Mouse (Mus musculus) kidney, embryonic 14.5 days (tissue): ENCODE results near the gene Myo3b. TPM values are rescaled to one million over a fixed set of nuclear protein-coding genes. Genes with fewer than 3 reads are reported as not detected.

ENCODE experiments used
- ATAC-seq: fragments of 200-750 bp; cut with Nextera tagmentation; 2 replicates; pipeline ENCODE4 v1.8.0; 2017; ENCODE audit warnings: moderate number of reproducible peaks, mild to moderate bottlenecking, moderate TSS enrichment, moderate library complexity; ENCODE audit not compliant: low FRiP score, low TSS enrichment
- H3K27ac ChIP-seq: fragments of 300-500 bp; sonication (generic); 2 replicates; pipeline ENCODE4 v1.5.1; 2014; ENCODE audit warnings: low read depth, mild to moderate bottlenecking, low read length, moderate library complexity, mixed read lengths
- H3K27me3 ChIP-seq: fragments of 300-500 bp; sonication (generic); 2 replicates; pipeline ENCODE4 v1.6.1; 2014; ENCODE audit warnings: mild to moderate bottlenecking, low read length; ENCODE audit not compliant: control insufficient read depth, insufficient read depth
- H3K36me3 ChIP-seq: fragments of 300-500 bp; sonication (generic); 2 replicates; pipeline ENCODE4 v1.6.1; 2014; ENCODE audit warnings: low read length, mixed read lengths; ENCODE audit not compliant: control insufficient read depth, insufficient read depth
- H3K4me1 ChIP-seq: fragments of 300-500 bp; sonication (generic); 2 replicates; pipeline ENCODE4 v1.6.1; 2014; ENCODE audit warnings: low read length, mixed read lengths; ENCODE audit not compliant: control insufficient read depth, insufficient read depth
- H3K4me2 ChIP-seq: fragments of 300-500 bp; sonication (generic); replicated peaks from 2 replicates; pipeline ENCODE4 v1.6.1; 2014; ENCODE audit warnings: low read depth, mild to moderate bottlenecking, low read length
- H3K4me3 ChIP-seq: fragments of 300-500 bp; sonication (generic); 2 replicates; pipeline ENCODE4 v1.5.1; 2014; ENCODE audit warnings: mild to moderate bottlenecking, low read length
- H3K9ac ChIP-seq: fragments of 300-500 bp; sonication (generic); 2 replicates; pipeline ENCODE4 v1.6.1; 2014; ENCODE audit warnings: low read depth, mild to moderate bottlenecking, low read length, moderate library complexity
- H3K9me3 ChIP-seq: fragments of 300-500 bp; sonication (generic); 2 replicates; pipeline ENCODE4 v1.6.1; 2016; ENCODE audit warnings: low read length; ENCODE audit not compliant: control insufficient read depth
- WGBS: fragments of 180-500 bp; shearing (Covaris S2); extraction: QIAGEN DNeasy Blood & Tissue Kit; methylation state at CpG from one replicate; pipeline ENCODE4 v1.1.7; 2014; 5-methylcytosine and 5-hydroxymethylcytosine counted together
- polyA plus RNA-seq: library from polyadenylated mRNA; unstranded; fragments of >200 nt; fragmentation: Nextera tagmentation; extraction: Ambion mirVana; gene quantifications from 2 replicates; pipeline ENCODE4 v1.2.1, GENCODE M21; 2014

Myo3b gene
- polyA plus RNA-seq, 1 experiment from 2014 or later = 0.77 TPM

GRCm38 (mm10) chr2:70018236-70018635 is 20.7 kb upstream of the Myo3b start:
- 78% methylated on average over 6 of the region's 6 CpGs for WGBS
- no peak overlapping the region for H3K4me3 ChIP-seq
- no peak overlapping the region for H3K4me2 ChIP-seq
- H3K9me3 ChIP-seq = no peaks in the 10 kb centered on the region
- H3K4me1 ChIP-seq = no peaks in the 10 kb centered on the region
- H3K9ac ChIP-seq = no peak overlapping the region
- no peaks in the 10 kb centered on the region for H3K27me3 ChIP-seq
- H3K36me3 ChIP-seq = peaks cover 53% of the 10 kb centered on the region
- no peak for ATAC-seq
- no peak overlapping the region for H3K27ac ChIP-seq

DNA sequence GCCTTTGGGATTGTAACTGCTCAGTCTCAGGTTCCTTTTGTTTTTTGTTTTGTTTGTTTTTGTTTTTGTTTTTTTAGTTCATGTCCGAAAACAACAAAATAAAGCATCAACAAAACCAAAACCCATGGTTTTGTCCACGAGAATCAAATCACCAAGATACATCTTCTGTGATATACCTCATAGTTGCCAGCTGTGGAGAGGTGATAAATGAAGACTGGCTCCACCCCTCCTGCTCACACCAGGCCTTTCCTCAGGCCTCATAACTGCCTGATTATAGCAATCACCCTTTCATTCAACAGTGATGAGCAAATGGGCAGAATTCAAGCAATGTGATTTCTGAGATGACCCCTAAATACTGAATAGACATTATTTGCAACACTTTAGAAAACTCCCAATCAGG is 14.5 kb upstream of the Myo3b start:
- H3K9me3 ChIP-seq = 0 out of 2 replicates have a peak, but pooled peaks cover 3% of the 10 kb centered on the region
- H3K4me3 ChIP-seq = no peak overlapping the region
- peaks cover 30% of the 10 kb centered on the region for H3K36me3 ChIP-seq
- H3K27me3 ChIP-seq = no peaks in the 10 kb centered on the region
- H3K27ac ChIP-seq = no peak overlapping the region
- WGBS = 92% methylated on average over 2 of the region's 2 CpGs
- ATAC-seq = no peak
- H3K9ac ChIP-seq = no peak overlapping the region
- no peaks in the 10 kb centered on the region for H3K4me1 ChIP-seq
- H3K4me2 ChIP-seq = no peak overlapping the region

GRCm38 (mm10) chr2:70025711-70026110 is 13.2 kb upstream of the Myo3b start:
- Histone ChIP-seq H3K9ac (no peak overlapping the region), H3K4me3 (no peak overlapping the region), H3K9me3 (0 out of 2 replicates have a peak, but pooled peaks cover 3% of the 10 kb centered on the region), H3K27me3 (no peaks in the 10 kb centered on the region), H3K4me2 (no peak overlapping the region), H3K4me1 (no peaks in the 10 kb centered on the region), H3K27ac (no peak overlapping the region), H3K36me3 (peaks cover 21% of the 10 kb centered on the region)
- WGBS = 89% methylated on average over 5 of the region's 5 CpGs
- ATAC-seq = no peak

GRCm38 (mm10) chr2:70031472-70031871 is 7.5 kb upstream of the Myo3b start:
- Histone ChIP-seq H3K9me3 (0 out of 2 replicates have a peak, but pooled peaks cover 3% of the 10 kb centered on the region), H3K36me3 (no peaks in the 10 kb centered on the region), H3K4me1 (no peaks in the 10 kb centered on the region), H3K27me3 (no peaks in the 10 kb centered on the region), H3K27ac (no peak overlapping the region), H3K4me2 (no peak overlapping the region), H3K9ac (no peak overlapping the region), H3K4me3 (no peak overlapping the region)
- 90% methylated on average over 2 of the region's 2 CpGs for WGBS
- ATAC-seq = no peak

- H3K36me3 ChIP-seq = no peaks in the 10 kb centered on the region
- no peaks in the 10 kb centered on the region for H3K9me3 ChIP-seq
- H3K9ac ChIP-seq = no peak overlapping the region
- no peak for ATAC-seq
- WGBS = 82% methylated on average over 5 of the region's 5 CpGs
- no peak overlapping the region for H3K4me2 ChIP-seq
- no peaks in the 10 kb centered on the region for H3K4me1 ChIP-seq
- H3K4me3 ChIP-seq = no peak overlapping the region
- H3K27me3 ChIP-seq = no peaks in the 10 kb centered on the region
- no peak overlapping the region for H3K27ac ChIP-seq
Measured at GRCm38 (mm10) chr2:70034895-70035294, 4.0 kb upstream of the Myo3b start.

DNA sequence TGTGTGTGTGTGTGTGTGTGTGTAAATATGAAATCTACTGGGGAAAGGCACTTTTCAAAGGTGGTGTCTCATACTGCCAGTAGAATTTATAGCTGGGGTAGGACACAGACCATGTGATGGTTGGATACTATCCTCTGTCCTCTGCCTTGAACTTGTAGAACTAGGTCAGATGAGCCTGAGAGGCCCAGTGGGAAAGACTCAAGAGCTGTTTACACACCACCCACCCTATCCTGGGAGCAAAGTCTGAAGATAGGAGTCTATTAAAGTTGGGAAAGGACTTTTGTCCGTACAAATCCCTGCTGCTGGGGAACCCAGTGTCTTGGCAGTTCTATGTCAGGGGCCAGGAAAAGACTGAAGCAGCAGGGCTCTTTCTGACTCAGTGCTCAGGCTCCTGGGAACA is 3.6 kb upstream of the Myo3b start:
- WGBS = 73% methylated on average over 1 of the region's 1 CpGs

GRCm38 (mm10) chr2:70037221-70037620 is 1.7 kb upstream of the Myo3b start:
- no peak overlapping the region for H3K4me3 ChIP-seq
- no peaks in the 10 kb centered on the region for H3K4me1 ChIP-seq
- no peak overlapping the region for H3K4me2 ChIP-seq
- no peaks in the 10 kb centered on the region for H3K9me3 ChIP-seq
- H3K27me3 ChIP-seq = no peaks in the 10 kb centered on the region
- no peaks in the 10 kb centered on the region for H3K36me3 ChIP-seq
- H3K27ac ChIP-seq = no peak overlapping the region
- H3K9ac ChIP-seq = no peak overlapping the region
- WGBS = 77% methylated on average over 8 of the region's 8 CpGs
- no peak for ATAC-seq

More for the DNA sequence above, 3.6 kb upstream of the Myo3b start:
- Histone ChIP-seq H3K4me3 (no peak overlapping the region), H3K9me3 (no peaks in the 10 kb centered on the region), H3K36me3 (no peaks in the 10 kb centered on the region), H3K27me3 (no peaks in the 10 kb centered on the region), H3K9ac (no peak overlapping the region), H3K4me2 (no peak overlapping the region), H3K27ac (no peak overlapping the region), H3K4me1 (no peaks in the 10 kb centered on the region)
- ATAC-seq = no peak

DNA sequence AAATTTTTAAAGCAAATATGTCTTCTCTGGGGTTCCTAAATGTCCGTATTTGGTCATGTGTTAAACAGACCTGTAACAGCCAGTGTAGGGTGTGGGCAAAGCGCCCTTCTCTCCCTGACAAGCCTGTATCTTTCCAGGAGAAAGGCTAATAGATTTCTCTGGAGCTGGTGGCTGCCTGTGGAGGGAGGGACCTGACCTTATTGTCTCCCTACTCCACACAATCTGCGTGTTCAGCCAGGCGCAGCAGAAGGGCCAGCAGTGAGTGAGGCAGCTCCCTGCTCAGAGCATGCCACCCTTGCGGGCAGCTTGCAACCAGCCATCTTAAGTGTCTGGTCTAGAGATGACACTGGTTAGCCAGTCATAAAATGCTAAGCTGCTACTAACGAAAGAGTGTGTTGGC is 5.5 kb downstream of the Myo3b start:
- WGBS = 30% methylated on average over 6 of the region's 6 CpGs
- peak; percentile 73 for ATAC-seq

DNA sequence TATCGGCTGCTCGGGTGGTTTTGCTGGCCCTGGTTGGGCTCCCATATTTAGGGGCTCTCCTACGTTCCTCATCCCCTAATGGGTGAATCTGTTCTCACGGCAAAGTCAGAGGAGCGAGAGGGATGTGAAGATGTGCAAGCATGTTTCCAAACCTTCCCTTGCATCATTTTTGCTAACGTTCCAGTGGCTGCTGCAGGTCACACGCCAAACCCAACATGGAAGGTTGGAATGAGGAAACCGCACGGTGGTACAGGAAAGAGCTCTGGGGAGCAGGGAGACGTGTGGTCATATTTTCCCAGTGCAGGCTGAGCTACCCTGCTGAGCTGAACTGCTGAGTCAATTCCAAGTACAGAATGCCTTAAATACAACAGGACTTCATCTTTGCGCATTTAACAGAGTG is 8.9 kb downstream of the Myo3b start:
- no peak overlapping the region for H3K4me3 ChIP-seq
- H3K9me3 ChIP-seq = no peaks in the 10 kb centered on the region
- H3K4me1 ChIP-seq = no peaks in the 10 kb centered on the region
- ATAC-seq = no peak
- no peak overlapping the region for H3K27ac ChIP-seq
- H3K4me2 ChIP-seq = no peak overlapping the region
- no peaks in the 10 kb centered on the region for H3K27me3 ChIP-seq
- no peak overlapping the region for H3K9ac ChIP-seq
- 89% methylated on average over 11 of the region's 11 CpGs for WGBS
- no peaks in the 10 kb centered on the region for H3K36me3 ChIP-seq

More for the DNA sequence above, 5.5 kb downstream of the Myo3b start:
- no peak overlapping the region for H3K4me3 ChIP-seq
- H3K9me3 ChIP-seq = no peaks in the 10 kb centered on the region
- H3K27me3 ChIP-seq = no peaks in the 10 kb centered on the region
- H3K9ac ChIP-seq = no peak overlapping the region
- H3K4me2 ChIP-seq = no peak overlapping the region
- no peaks in the 10 kb centered on the region for H3K36me3 ChIP-seq
- H3K27ac ChIP-seq = no peak overlapping the region
- no peaks in the 10 kb centered on the region for H3K4me1 ChIP-seq
